22 mouse cellular contexts compared by ENCODE assay signal in genomic region chr2:14744761-14745160, GRCm38 (mm10).
DNase-seq lines count a peak whose midpoint lies in the region; ATAC-seq and TF ChIP-seq lines count a peak whose summit lies in the region.
"Had no signal": no experiment of that assay in that cellular context is flagged by ENCODE, and none has a peak within 500 bp of the region (broad histone marks: within the 10 kb centered on the region; RNA-seq: fewer than 3 reads in every experiment).

No protein-coding gene starts in this region.

- 74% methylated on average over 1 of the region's 1 CpGs for WGBS in lung, embryonic 14.5 days

- no peak overlapping the region for H3K9ac ChIP-seq in lung, embryonic 14.5 days
- H3K9ac ChIP-seq: embryonic facial prominence, embryonic 12.5 days; forebrain, embryonic 13.5 days; forebrain, embryonic 15.5 days; forebrain, postnatal 0 days had no signal

- no peaks in the 10 kb centered on the region for H3K9me3 ChIP-seq in lung, embryonic 14.5 days (ENCODE audit: low read depth, low read length)
- H3K9me3 ChIP-seq: embryonic facial prominence, embryonic 10.5 days; embryonic facial prominence, embryonic 12.5 days; forebrain, embryonic 13.5 days; forebrain, embryonic 15.5 days; G1E had no signal

- H3K36me3 ChIP-seq in lung, embryonic 14.5 days (ENCODE audit: insufficient read depth) = no peaks in the 10 kb centered on the region
- H3K36me3 ChIP-seq: embryonic facial prominence, embryonic 10.5 days; embryonic facial prominence, embryonic 12.5 days; forebrain, embryonic 15.5 days; G1E had no signal

- no peaks in the 10 kb centered on the region for H3K4me1 ChIP-seq in lung, embryonic 14.5 days (ENCODE audit: insufficient read depth)
- H3K4me1 ChIP-seq: embryonic facial prominence, embryonic 10.5 days; embryonic facial prominence, embryonic 12.5 days had no signal

- H3K27me3 ChIP-seq in lung, embryonic 14.5 days (ENCODE audit: insufficient read depth, low read length) = no peaks in the 10 kb centered on the region
- H3K27me3 ChIP-seq: CH12.LX; embryonic facial prominence, embryonic 12.5 days; forebrain, embryonic 13.5 days; forebrain, embryonic 15.5 days had no signal

- TF ChIP-seq CTCF in lung, embryonic 14.5 days (IDR thresholded peaks at IDR 0.05; ENCODE audit: low read depth) = no peak

- no peak overlapping the region for H3K4me3 ChIP-seq in lung, embryonic 14.5 days (ENCODE audit: low read depth, low read length)
- H3K4me3 ChIP-seq: embryonic facial prominence, embryonic 10.5 days; embryonic facial prominence, embryonic 12.5 days; forebrain, embryonic 13.5 days; forebrain, embryonic 15.5 days had no signal

- peak; percentile 40 for DNase-seq in lung, embryonic 14.5 days
- DNase-seq in lung, postnatal 14 days = no peak
- peak; percentile 5 for DNase-seq in 3134 (ENCODE audit: extremely low read depth, insufficient read length, low spot score)
- DNase-seq in Muller cell, postnatal 12 days (ENCODE audit: inconsistent ontology term) = peak; percentile 36
- no peak for DNase-seq in left cerebral cortex, adult 11 months (ENCODE audit: low spot score)
- DNase-seq: adrenal gland, postnatal 10 days; adrenal gland, postnatal 25 days; B cell, adult 2 months; cerebellum, adult 11-12 months; cerebellum, adult 2 months; cerebellum, adult 9-10 months; cerebellum, postnatal 10 days; cerebellum, postnatal 25 days; forebrain, postnatal 0 days had no signal

- ATAC-seq in lung, embryonic 14.5 days (ENCODE audit: insufficient read depth) = no peak
- ATAC-seq in activated CD4-positive, CD25-positive, alpha-beta regulatory T cell, adult 4 months = no peak
- ATAC-seq: CD4-positive, CD25-positive, alpha-beta regulatory T cell, adult 4 months; forebrain, embryonic 13.5 days; forebrain, embryonic 15.5 days; forebrain, postnatal 0 days had no signal

- no peak overlapping the region for H3K27ac ChIP-seq in lung, embryonic 14.5 days (ENCODE audit: low read depth)
- H3K27ac ChIP-seq: embryonic facial prominence, embryonic 10.5 days; embryonic facial prominence, embryonic 12.5 days; forebrain, embryonic 13.5 days; forebrain, embryonic 15.5 days had no signal

- no peak overlapping the region for H3K4me2 ChIP-seq in lung, embryonic 14.5 days
- H3K4me2 ChIP-seq: embryonic facial prominence, embryonic 12.5 days; forebrain, embryonic 13.5 days; forebrain, embryonic 15.5 days had no signal

Comparison
In these comparisons a context has a peak if more than half of its experiments do, and no peak if none do; other contexts are left out.
1. DNase-seq: peak in lung, embryonic 14.5 days (single experiment), 3134 (single experiment) and Muller cell, postnatal 12 days (single experiment); none in lung, postnatal 14 days (single experiment) and left cerebral cortex, adult 11 months (single experiment).